Mouse (Mus musculus): ENCODE results near the gene Nell2.

DNA sequence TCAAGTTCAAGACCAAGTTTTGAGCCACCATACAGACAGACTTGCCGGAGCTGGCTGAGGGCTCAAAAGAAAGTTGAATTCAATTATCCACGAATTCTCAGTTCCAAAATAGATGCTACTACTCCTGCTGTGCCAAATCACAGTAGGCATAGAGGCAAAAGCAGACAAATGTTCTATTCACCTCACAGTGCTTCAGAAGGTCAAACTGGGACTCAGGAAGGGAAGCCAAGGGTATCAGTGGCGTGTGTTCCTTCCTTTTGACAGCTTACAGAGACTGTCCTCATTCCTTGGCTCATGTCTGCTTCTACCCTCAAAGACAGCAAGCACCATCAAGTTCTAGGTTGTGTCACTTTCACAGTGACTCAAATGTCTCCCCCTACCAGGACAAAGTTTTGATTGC is 10.2 kb downstream of the Nell2 start:
- TF ChIP-seq CTCF (IDR thresholded peaks at IDR 0.05; ENCODE audit: low read depth) (no peak), EP300 (IDR thresholded peaks at IDR 0.05; ENCODE audit: low read depth) (no peak)
